Mouse (Mus musculus) hindbrain, embryonic 12.5 days (tissue): ENCODE measurements at regions not wholly inside any gene's neighbourhood (a gene's known extent, or its start where the extent isn't known, plus 50 kb on each side); places are given as distances from the start of the nearest gene placed in this dataset.

Experiments used
- ATAC-seq: fragments of 200-750 bp; cut with Nextera tagmentation; 2 replicates; pipeline ENCODE4 v1.8.0; 2017; ENCODE audit warnings: moderate TSS enrichment; ENCODE audit not compliant: low FRiP score
- H3K27ac ChIP-seq: fragments of 300-500 bp; sonication (generic); 2 replicates; pipeline ENCODE4 v1.5.1; 2016; ENCODE audit warnings: mild to moderate bottlenecking
- H3K27me3 ChIP-seq: fragments of 300-500 bp; sonication (generic); 2 replicates; pipeline ENCODE4 v1.6.1; 2016; ENCODE audit warnings: mild to moderate bottlenecking
- H3K36me3 ChIP-seq: fragments of 300-500 bp; sonication (generic); 2 replicates; pipeline ENCODE4 v1.6.1; 2016; ENCODE audit warnings: mild to moderate bottlenecking
- H3K4me1 ChIP-seq: fragments of 300-500 bp; sonication (generic); 2 replicates; pipeline ENCODE4 v1.6.1; 2016
- H3K4me2 ChIP-seq: fragments of 300-500 bp; sonication (generic); replicated peaks from 2 replicates; pipeline ENCODE4 v1.6.1; 2016; ENCODE audit warnings: mild to moderate bottlenecking
- H3K4me3 ChIP-seq: fragments of 300-500 bp; sonication (generic); 2 replicates; pipeline ENCODE4 v1.5.1; 2016; ENCODE audit warnings: mild to moderate bottlenecking
- H3K9ac ChIP-seq: fragments of 300-500 bp; sonication (generic); 2 replicates; pipeline ENCODE4 v1.6.1; 2016; ENCODE audit warnings: mild to moderate bottlenecking, moderate library complexity
- H3K9me3 ChIP-seq: fragments of 300-500 bp; sonication (generic); replicated peaks from 2 replicates; pipeline ENCODE4 v1.6.1; 2016; ENCODE audit warnings: mild to moderate bottlenecking
- WGBS: fragments of 180-500 bp; shearing (Covaris S2); methylation state at CpG from one replicate; pipeline ENCODE4 v1.1.7; 2016; 5-methylcytosine and 5-hydroxymethylcytosine counted together

DNA sequence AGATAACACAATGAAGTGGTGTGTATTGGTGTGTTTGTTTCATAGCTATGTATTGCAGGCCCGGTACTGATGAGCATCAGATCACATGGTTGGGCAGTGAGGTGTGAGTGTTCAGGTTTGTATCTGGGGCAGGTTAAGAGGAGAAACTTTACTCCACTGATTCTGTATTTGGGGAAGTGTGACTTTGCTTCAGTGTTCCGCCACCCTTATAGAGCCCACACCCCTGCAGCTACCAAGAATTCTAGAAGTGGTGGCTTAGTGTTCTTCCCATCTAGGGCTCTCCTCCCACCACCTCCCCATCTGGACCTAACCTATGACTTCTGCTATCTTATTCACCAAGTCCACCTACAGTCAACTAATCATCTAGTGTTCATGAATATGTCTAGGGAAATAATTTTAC, 160.4 kb upstream of the Zeb2 start:
- no peaks in the 10 kb centered on the region for H3K4me1 ChIP-seq
- no peak overlapping the region for H3K9ac ChIP-seq
- no peaks in the 10 kb centered on the region for H3K27me3 ChIP-seq
- no peak overlapping the region for H3K4me3 ChIP-seq
- 91% methylated on average over 2 of the region's 2 CpGs for WGBS
- H3K9me3 ChIP-seq = no peaks in the 10 kb centered on the region
- H3K36me3 ChIP-seq = no peaks in the 10 kb centered on the region
- H3K4me2 ChIP-seq = no peak overlapping the region
- H3K27ac ChIP-seq = no peak overlapping the region
- ATAC-seq = no peak

DNA sequence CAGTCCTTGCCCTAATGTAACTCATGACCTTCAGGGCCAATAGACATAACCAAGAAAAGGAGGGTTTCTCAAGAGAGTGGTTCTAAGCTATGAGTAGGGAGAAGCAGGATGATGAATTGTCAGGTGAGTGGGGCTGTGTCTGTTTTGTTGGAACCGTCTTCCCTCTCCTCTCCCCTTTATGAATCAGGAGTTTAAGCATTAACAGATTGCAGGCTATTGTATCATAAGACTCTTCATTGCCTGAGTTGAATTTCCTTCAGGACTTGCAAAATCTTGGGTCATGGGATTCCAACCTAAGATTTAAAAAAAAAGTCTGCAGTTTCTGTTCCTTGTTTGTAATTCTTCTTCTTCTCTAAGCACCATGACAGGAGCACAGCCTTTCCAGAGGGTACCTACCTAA, 159.5 kb upstream of the Zeb2 start:
- H3K27ac ChIP-seq = no peak overlapping the region
- H3K27me3 ChIP-seq = no peaks in the 10 kb centered on the region
- H3K4me1 ChIP-seq = no peaks in the 10 kb centered on the region
- WGBS = 97% methylated on average over 1 of the region's 1 CpGs
- no peak for ATAC-seq
- no peak overlapping the region for H3K9ac ChIP-seq
- no peak overlapping the region for H3K4me2 ChIP-seq
- no peaks in the 10 kb centered on the region for H3K9me3 ChIP-seq
- H3K4me3 ChIP-seq = no peak overlapping the region
- H3K36me3 ChIP-seq = no peaks in the 10 kb centered on the region

DNA sequence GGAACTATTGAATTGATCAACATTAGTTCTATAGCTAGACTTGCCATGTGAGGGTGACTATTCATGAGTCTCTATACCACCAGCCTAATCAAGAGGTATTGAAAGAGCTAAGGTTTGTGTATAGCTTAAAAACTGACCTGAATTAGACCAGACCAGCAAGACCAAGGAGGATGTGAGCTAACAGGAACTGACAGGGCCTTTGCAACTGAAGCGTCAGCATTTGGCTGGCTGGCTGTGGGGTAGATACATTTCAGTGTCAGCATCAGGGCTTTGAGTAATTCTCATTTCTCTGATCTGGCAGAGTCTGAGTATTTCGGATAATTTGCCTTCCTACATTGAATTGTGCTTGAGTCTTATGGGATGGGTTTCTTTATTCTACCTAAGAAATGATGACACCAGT, 152.8 kb upstream of the Zeb2 start:
- WGBS = 91% methylated on average over 2 of the region's 2 CpGs
- Histone ChIP-seq H3K9me3 (no peaks in the 10 kb centered on the region), H3K4me2 (no peak overlapping the region), H3K36me3 (no peaks in the 10 kb centered on the region), H3K4me1 (no peaks in the 10 kb centered on the region), H3K9ac (no peak overlapping the region), H3K27me3 (no peaks in the 10 kb centered on the region), H3K27ac (no peak overlapping the region), H3K4me3 (no peak overlapping the region)
- ATAC-seq = no peak

DNA sequence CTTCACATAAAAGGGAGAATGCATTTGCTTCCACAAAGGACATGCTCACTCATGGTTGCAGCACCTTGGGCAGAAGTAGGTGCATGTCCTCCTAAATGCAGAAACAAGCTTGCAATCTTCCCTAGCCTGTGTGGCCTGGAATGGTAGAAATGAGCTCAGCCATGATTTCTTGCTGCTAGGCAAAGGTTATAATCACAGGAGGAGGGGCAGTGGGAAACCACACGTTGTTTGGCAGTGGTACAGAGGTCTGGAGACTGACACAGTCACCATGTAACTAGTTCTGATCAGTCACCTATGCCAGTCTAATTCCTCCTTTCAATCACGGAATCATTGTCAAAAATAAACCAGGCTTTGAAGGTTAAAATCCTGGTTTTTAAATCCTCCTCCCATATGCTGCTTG, 148.6 kb upstream of the Zeb2 start:
- H3K9ac ChIP-seq = no peak overlapping the region
- no peak overlapping the region for H3K27ac ChIP-seq
- no peaks in the 10 kb centered on the region for H3K9me3 ChIP-seq
- no peak for ATAC-seq
- WGBS = 53% methylated on average over 2 of the region's 2 CpGs
- no peaks in the 10 kb centered on the region for H3K4me1 ChIP-seq
- H3K27me3 ChIP-seq = no peaks in the 10 kb centered on the region
- H3K4me2 ChIP-seq = no peak overlapping the region
- no peaks in the 10 kb centered on the region for H3K36me3 ChIP-seq
- no peak overlapping the region for H3K4me3 ChIP-seq

DNA sequence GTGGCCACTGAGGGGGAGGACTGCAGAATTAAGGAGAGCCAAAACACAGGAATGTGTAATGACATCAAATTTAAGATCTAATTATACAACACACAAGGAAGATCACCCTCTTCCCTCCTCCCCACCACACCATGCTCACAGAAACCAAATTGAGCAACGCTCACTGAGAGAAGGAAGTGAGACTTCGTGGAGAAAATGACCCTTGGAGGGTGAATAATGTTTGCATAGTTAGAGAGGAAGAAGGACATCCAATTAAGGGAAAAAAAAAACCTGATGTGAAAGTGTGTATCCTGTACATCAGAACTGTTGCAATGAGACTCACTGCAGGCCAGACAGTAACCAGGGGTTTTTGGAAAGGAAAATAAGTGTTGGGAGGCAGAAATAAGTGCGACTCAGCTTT, 144.8 kb upstream of the Zeb2 start:
- H3K36me3 ChIP-seq = no peaks in the 10 kb centered on the region
- H3K9ac ChIP-seq = no peak overlapping the region
- H3K4me3 ChIP-seq = no peak overlapping the region
- 76% methylated on average over 3 of the region's 3 CpGs for WGBS
- H3K9me3 ChIP-seq = no peaks in the 10 kb centered on the region
- ATAC-seq = no peak
- H3K27ac ChIP-seq = no peak overlapping the region
- H3K27me3 ChIP-seq = no peaks in the 10 kb centered on the region
- H3K4me1 ChIP-seq = no peaks in the 10 kb centered on the region
- no peak overlapping the region for H3K4me2 ChIP-seq

DNA sequence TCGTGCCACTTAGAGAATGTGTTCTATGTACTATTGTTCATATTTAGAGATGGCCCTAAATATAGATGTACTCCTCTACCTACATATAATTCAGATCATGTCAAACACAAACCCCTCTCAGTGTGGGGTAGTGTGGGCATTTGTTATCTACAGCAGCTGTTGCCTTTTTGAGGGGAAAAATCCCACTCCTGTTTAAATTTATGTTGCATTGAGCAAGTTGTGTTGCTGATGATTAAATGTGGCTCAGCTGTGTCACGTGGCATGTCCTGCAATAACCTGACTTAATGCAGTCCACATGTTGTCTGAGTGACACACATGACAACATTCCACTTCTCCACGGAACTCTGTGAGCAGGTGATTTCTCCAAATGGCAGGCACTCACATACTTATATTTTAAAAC, 141.7 kb upstream of the Zeb2 start:
- ATAC-seq = no peak
- Histone ChIP-seq H3K9me3 (no peaks in the 10 kb centered on the region), H3K9ac (no peak overlapping the region), H3K4me1 (no peaks in the 10 kb centered on the region), H3K4me3 (no peak overlapping the region), H3K27me3 (no peaks in the 10 kb centered on the region), H3K4me2 (no peak overlapping the region), H3K27ac (no peak overlapping the region), H3K36me3 (no peaks in the 10 kb centered on the region)
- 76% methylated on average over 3 of the region's 3 CpGs for whole genome bisulfite sequencing

DNA sequence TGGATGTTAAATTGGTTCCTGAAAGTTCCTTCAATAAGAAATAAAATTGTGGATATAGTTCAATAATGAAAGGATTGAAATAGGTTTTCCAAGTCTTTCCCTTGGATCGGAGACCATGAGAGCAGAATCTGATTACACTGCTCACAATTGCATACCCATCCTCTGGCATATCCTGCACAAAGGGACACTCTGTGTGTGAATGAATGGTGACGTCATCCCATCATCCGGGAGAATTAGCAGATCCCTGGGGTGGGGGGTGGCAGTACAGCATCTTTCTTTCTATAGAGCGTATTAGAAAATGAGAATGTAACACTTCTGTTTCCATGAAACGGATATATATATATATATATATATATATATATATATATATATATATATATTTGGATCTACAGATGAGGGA, 139.2 kb upstream of the Zeb2 start:
- no peak overlapping the region for H3K4me3 ChIP-seq
- no peaks in the 10 kb centered on the region for H3K4me1 ChIP-seq
- ATAC-seq = no peak
- H3K9ac ChIP-seq = no peak overlapping the region
- no peaks in the 10 kb centered on the region for H3K27me3 ChIP-seq
- no peaks in the 10 kb centered on the region for H3K9me3 ChIP-seq
- no peak overlapping the region for H3K4me2 ChIP-seq
- no peaks in the 10 kb centered on the region for H3K36me3 ChIP-seq
- WGBS = 75% methylated on average over 5 of the region's 5 CpGs
- H3K27ac ChIP-seq = no peak overlapping the region

DNA sequence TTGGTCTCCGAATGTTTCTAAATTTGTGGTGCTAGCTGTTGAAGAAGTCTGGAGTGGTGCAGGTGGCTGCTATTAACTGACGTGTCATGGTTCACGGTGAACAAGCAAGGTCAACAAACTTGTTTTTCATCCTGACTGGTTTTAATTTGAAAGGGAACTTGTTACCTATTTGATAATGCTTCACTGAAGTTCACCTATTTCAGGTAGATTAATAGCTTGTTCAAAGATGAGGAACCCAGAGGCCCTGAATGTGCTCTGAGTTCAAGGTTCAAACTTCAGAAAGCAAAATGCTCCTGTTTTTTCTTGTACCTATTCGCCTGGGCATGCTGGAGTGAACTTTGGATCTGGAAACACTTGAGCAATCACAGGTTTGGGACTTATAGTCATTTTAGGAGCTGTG, 136.7 kb upstream of the Zeb2 start:
- Histone ChIP-seq H3K27ac (no peak overlapping the region), H3K4me1 (no peaks in the 10 kb centered on the region), H3K4me2 (no peak overlapping the region), H3K36me3 (no peaks in the 10 kb centered on the region), H3K9ac (no peak overlapping the region), H3K9me3 (no peaks in the 10 kb centered on the region), H3K27me3 (no peaks in the 10 kb centered on the region), H3K4me3 (no peak overlapping the region)
- no peak for ATAC-seq
- whole genome bisulfite sequencing = 73% methylated on average over 4 of the region's 4 CpGs

DNA sequence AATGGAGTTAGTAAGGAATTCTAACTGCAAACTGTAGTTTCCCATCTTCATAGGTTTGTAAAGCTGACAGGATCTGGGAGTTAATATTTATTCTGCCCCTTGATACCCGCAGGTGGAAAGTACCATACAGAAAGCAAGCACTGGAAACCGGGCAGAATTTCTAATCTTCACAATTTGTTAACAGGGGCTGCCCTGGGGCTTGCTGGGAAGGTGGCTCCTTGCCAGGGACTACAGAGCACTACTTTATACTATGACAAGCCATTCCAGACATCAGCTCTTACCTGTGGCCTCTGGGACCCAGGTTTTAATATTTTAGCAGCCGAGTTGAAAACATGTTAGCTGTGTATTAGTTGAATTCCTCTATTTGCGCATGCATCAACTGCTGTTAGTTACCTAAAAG, 135.1 kb upstream of the Zeb2 start:
- Histone ChIP-seq H3K9me3 (no peaks in the 10 kb centered on the region), H3K4me1 (no peaks in the 10 kb centered on the region), H3K27me3 (no peaks in the 10 kb centered on the region), H3K4me3 (no peak overlapping the region), H3K36me3 (no peaks in the 10 kb centered on the region), H3K27ac (no peak overlapping the region), H3K4me2 (no peak overlapping the region), H3K9ac (no peak overlapping the region)
- no peak for ATAC-seq
- WGBS = 81% methylated on average over 4 of the region's 4 CpGs

DNA sequence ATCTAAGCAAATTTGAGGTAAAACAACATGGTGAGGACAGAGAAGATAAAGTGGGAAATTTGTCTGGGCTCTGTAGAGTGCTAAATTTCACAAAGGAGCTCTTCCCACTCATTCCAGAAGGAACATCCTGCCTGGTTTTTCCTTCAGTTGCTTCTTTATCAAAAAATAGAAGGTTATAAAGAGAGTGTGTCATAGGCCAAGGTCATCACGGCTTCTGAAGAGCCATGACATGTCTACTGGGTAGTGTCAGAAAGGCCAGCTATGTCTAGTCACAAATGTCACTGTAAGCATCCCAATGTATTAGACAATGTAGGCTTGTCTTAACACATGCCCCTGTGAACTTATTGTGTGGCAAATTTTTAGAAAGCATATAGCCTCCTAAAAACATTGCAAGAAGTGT, 132.5 kb upstream of the Zeb2 start:
- Histone ChIP-seq H3K4me3 (no peak overlapping the region), H3K27ac (no peak overlapping the region), H3K4me1 (no peaks in the 10 kb centered on the region), H3K27me3 (no peaks in the 10 kb centered on the region), H3K36me3 (no peaks in the 10 kb centered on the region), H3K9me3 (no peaks in the 10 kb centered on the region), H3K9ac (no peak overlapping the region), H3K4me2 (no peak overlapping the region)
- no peak for ATAC-seq
- WGBS = 82% methylated on average over 1 of the region's 1 CpGs

DNA sequence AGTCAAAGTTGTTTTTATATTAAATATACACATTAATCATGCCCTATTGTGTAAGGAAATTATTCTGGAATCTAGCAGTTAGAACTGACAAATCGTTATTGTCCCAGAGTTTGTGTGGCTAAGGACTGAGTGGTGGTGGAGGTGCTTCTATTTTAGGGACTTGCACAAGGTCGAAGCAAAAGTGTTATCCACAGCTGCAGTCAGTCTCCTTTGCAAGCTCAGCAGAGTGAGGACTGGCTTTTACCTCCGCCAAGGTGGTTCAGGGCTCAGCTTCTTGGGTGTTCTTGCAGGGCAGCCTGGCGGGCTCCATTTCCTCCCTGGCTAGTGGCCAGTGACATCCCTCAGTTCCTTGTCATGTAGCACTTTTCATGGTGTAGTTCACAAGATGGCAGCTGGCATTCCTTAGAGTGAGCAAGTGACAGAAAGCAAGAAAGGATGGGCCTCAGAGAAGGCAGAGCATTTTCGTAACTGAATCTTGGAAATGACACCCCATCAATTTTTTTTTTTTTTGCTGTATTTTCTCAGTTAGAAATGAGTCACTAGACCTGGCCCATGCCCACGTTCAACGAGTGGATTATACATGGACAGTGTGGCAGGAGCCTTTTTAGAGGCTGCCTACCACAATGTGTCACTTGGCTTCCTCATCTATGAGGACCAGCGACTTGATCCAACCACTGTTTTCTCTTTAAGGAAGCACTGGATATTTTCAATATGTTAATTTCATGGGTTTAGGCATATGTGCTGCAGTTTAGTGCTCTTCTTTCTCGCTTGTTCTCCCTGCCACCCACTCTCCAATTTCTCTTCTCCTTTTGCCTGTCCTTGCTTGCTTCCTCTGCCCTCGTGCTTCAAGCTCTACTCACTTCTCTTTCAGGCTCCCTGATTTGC, 129.1 kb upstream of the Zeb2 start:
- no peak overlapping the region for H3K27ac ChIP-seq
- no peaks in the 10 kb centered on the region for H3K36me3 ChIP-seq
- no peaks in the 10 kb centered on the region for H3K27me3 ChIP-seq
- 87% methylated on average over 10 of the region's 10 CpGs for WGBS
- H3K4me2 ChIP-seq = no peak overlapping the region
- no peaks in the 10 kb centered on the region for H3K4me1 ChIP-seq
- ATAC-seq = no peak
- H3K4me3 ChIP-seq = no peak overlapping the region
- no peaks in the 10 kb centered on the region for H3K9me3 ChIP-seq
- no peak overlapping the region for H3K9ac ChIP-seq

DNA sequence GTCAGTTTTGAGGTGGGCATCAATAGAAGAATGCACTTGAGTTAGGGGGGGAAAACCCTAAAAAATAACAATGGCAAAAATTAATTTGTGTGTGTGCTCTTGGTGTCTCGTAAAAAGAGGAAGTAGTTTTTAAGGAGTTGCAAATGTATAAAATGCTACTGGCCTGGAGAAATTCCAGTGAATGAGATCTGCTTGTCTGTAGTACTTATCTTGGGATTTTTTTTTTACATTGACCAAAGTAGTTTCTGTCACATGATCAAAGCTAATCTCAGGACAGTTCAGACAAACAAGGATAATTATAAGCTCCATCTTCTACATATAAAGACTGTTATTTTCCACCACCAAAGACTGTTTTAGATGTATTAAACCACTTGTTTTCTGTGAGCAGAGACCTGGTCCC, 128.3 kb upstream of the Zeb2 start:
- H3K4me3 ChIP-seq = no peak overlapping the region
- no peak for ATAC-seq
- H3K9me3 ChIP-seq = no peaks in the 10 kb centered on the region
- H3K4me2 ChIP-seq = no peak overlapping the region
- H3K27me3 ChIP-seq = no peaks in the 10 kb centered on the region
- 87% methylated on average over 1 of the region's 1 CpGs for WGBS
- H3K36me3 ChIP-seq = no peaks in the 10 kb centered on the region
- H3K27ac ChIP-seq = no peak overlapping the region
- H3K4me1 ChIP-seq = no peaks in the 10 kb centered on the region
- no peak overlapping the region for H3K9ac ChIP-seq

DNA sequence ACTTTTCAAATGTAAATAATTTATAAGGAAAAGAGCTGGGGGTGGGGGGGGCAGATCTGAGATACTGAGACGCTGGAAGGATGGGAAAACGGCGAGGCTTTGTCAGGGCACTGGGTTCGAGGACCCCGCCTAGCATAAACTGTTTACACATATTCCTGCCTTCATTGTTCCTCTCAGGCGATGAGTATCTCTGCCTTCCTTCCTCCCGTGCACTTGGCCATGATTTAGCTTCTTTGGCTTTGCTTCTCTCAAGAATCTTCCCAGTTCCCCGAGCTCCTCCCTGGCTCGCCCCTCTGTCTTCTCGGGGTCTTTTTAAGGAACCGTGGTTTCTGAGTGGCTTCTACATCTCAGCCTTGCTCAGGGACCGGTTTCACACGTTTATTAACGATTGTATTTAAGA, 127.3 kb upstream of the Zeb2 start:
- Histone ChIP-seq H3K4me1 (no peaks in the 10 kb centered on the region), H3K27ac (no peak overlapping the region), H3K36me3 (no peaks in the 10 kb centered on the region), H3K9ac (no peak overlapping the region), H3K9me3 (no peaks in the 10 kb centered on the region), H3K27me3 (no peaks in the 10 kb centered on the region), H3K4me3 (no peak overlapping the region), H3K4me2 (no peak overlapping the region)
- 88% methylated on average over 14 of the region's 14 CpGs for WGBS
- no peak for ATAC-seq
